Mouse (Mus musculus) 3T3-L1 (cell line): ENCODE results near the gene Gm42517.

Experiments
- DNase-seq: peaks from one replicate; pipeline ENCODE4 v3.0.0-alpha.2; 2015; ENCODE audit warnings: low read depth, low spot score

The Gm42517 gene

GRCm38 (mm10) chr5:108367871-108368332 lies at the start of gene Gm42517:
Gm42517 (minus strand) TSS chr5:108367922.
- DNase-seq = no peak

- no peak for DNase-seq
These were observed 47.0 kb upstream of the Gm42517 start for GRCm38 (mm10) chr5:108414711-108415110.

GRCm38 (mm10) chr5:108406977-108407376 lies 39.3 kb upstream of the Gm42517 start:
- DNase-seq = no peak

- DNase-seq = peak; percentile 66
These were observed 37.7 kb upstream of the Gm42517 start for GRCm38 (mm10) chr5:108405460-108405859.

- DNase-seq = no peak
These were observed 35.7 kb upstream of the Gm42517 start for GRCm38 (mm10) chr5:108403453-108403852.

GRCm38 (mm10) chr5:108389744-108390143 lies 22.0 kb upstream of the Gm42517 start:
- DNase-seq = no peak

- DNase-seq = no peak
These were observed 20.5 kb upstream of the Gm42517 start, which contains the start of gene Pde6b for GRCm38 (mm10) chr5:108388201-108388600. Pde6b (plus strand) TSS chr5:108388391.

- DNase-seq = no peak
These were observed 18.7 kb upstream of the Gm42517 start for GRCm38 (mm10) chr5:108386449-108386848.

- DNase-seq = peak; percentile 64
These were observed 17.9 kb upstream of the Gm42517 start for GRCm38 (mm10) chr5:108385632-108386031.

- DNase-seq = no peak
These were observed 10.6 kb upstream of the Gm42517 start for GRCm38 (mm10) chr5:108378346-108378745.

- peak; percentile 56 for DNase-seq
These were observed 8.3 kb upstream of the Gm42517 start for GRCm38 (mm10) chr5:108376059-108376458.

- no peak for DNase-seq
These were observed 6.4 kb upstream of the Gm42517 start for GRCm38 (mm10) chr5:108374079-108374478.

GRCm38 (mm10) chr5:108369964-108370363 lies 2.2 kb upstream of the Gm42517 start:
- DNase-seq = no peak

GRCm38 (mm10) chr5:108368851-108369621 lies 1.3 kb upstream of the Gm42517 start:
- no peak for DNase-seq

GRCm38 (mm10) chr5:108368446-108368845 lies 724 bp upstream of the Gm42517 start:
- no peak for DNase-seq

GRCm38 (mm10) chr5:108366984-108367841 lies 509 bp downstream of the Gm42517 start:
- DNase-seq = no peak

GRCm38 (mm10) chr5:108366328-108366983 lies 1.3 kb downstream of the Gm42517 start:
- DNase-seq = no peak

GRCm38 (mm10) chr5:108362330-108362729 lies 5.4 kb downstream of the Gm42517 start:
- DNase-seq = peak; percentile 35

- DNase-seq = no peak
These were observed 7.5 kb downstream of the Gm42517 start for GRCm38 (mm10) chr5:108360211-108360610.

- DNase-seq = no peak
These were observed 8.2 kb downstream of the Gm42517 start for GRCm38 (mm10) chr5:108359491-108359890.

- no peak for DNase-seq
These were observed 9.9 kb downstream of the Gm42517 start for GRCm38 (mm10) chr5:108357862-108358261.

- no peak for DNase-seq
These were observed 13.7 kb downstream of the Gm42517 start for GRCm38 (mm10) chr5:108354056-108354455.
